Mouse (Mus musculus) neural tube, embryonic 11.5 days (tissue): ENCODE data around the gene Cyb561a3. TPM values are rescaled to one million over a fixed set of nuclear protein-coding genes. Genes with fewer than 3 reads are reported as not detected.

Experiments
- ATAC-seq: fragments of 200-750 bp; cut with Nextera tagmentation; 2 replicates; pipeline ENCODE4 v1.8.0; 2017; ENCODE audit warnings: moderate number of reproducible peaks, mild to moderate bottlenecking, moderate TSS enrichment, moderate library complexity; ENCODE audit not compliant: insufficient read depth, low FRiP score, low TSS enrichment
- DNase-seq: peaks from one replicate; pipeline ENCODE4 v3.0.0-alpha.2; 2015; ENCODE audit warnings: low spot score
- H3K27ac ChIP-seq: fragments of 300-500 bp; sonication (generic); 2 replicates; pipeline ENCODE4 v1.5.1; 2014; ENCODE audit warnings: low read depth, mild to moderate bottlenecking, low read length
- H3K27me3 ChIP-seq: fragments of 300-500 bp; sonication (generic); 2 replicates; pipeline ENCODE4 v1.6.1; 2014; ENCODE audit warnings: mild to moderate bottlenecking, low read length, mixed read lengths; ENCODE audit not compliant: control insufficient read depth, insufficient read depth
- H3K36me3 ChIP-seq: fragments of 300-500 bp; sonication (generic); 2 replicates; pipeline ENCODE4 v1.6.1; 2014; ENCODE audit warnings: mild to moderate bottlenecking, low read length, moderate library complexity, mixed read lengths; ENCODE audit not compliant: control insufficient read depth, insufficient read depth
- H3K4me1 ChIP-seq: fragments of 300-500 bp; sonication (generic); 2 replicates; pipeline ENCODE4 v1.6.1; 2014; ENCODE audit warnings: low read length, mixed read lengths; ENCODE audit not compliant: control insufficient read depth, insufficient read depth
- H3K4me2 ChIP-seq: fragments of 300-500 bp; sonication (generic); 2 replicates; pipeline ENCODE4 v1.6.1; 2014; ENCODE audit warnings: low read depth, mild to moderate bottlenecking, moderate library complexity
- H3K4me3 ChIP-seq: fragments of 300-500 bp; sonication (generic); 2 replicates; pipeline ENCODE4 v1.5.1; 2014; ENCODE audit warnings: low read depth, low read length
- H3K9ac ChIP-seq: fragments of 300-500 bp; sonication (generic); 2 replicates; pipeline ENCODE4 v1.6.1; 2014; ENCODE audit warnings: mild to moderate bottlenecking, low read length
- H3K9me3 ChIP-seq: fragments of 300-500 bp; sonication (generic); 2 replicates; pipeline ENCODE4 v1.6.1; 2016; ENCODE audit warnings: low read length; ENCODE audit not compliant: control insufficient read depth
- WGBS: fragments of 180-500 bp; shearing (Covaris S2); extraction: QIAGEN DNeasy Blood & Tissue Kit; methylation state at CpG from one replicate; pipeline ENCODE4 v1.1.7; 2014; 5-methylcytosine and 5-hydroxymethylcytosine counted together
- polyA plus RNA-seq: library from polyadenylated mRNA; unstranded; fragments of >200 nt; fragmentation: Nextera tagmentation; extraction: Ambion mirVana; gene quantifications from 2 replicates; pipeline ENCODE4 v1.2.1, GENCODE M21; 2014

Gene Cyb561a3
- polyA plus RNA-seq, 1 experiment from 2014 or later: 13.2 TPM

DNA sequence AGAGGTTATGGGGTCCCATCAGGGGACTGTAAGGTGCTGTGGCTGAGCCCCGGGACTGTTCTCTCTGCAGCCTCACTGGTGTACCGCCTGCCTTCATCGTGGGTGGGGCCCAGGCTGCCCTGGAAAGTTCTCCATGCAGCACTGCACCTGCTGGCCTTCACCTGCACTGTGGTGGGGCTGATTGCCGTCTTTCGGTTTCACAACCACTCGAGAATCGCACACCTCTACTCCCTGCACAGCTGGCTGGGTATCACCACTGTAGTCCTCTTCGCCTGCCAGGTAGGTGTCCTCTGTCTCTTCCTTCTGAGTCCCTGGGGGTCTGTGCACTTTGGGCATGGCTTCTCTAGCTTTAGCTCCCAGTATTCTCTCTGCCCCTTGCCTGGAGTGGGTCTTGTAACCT lies 8.1 kb downstream of the Cyb561a3 start:
- no peaks in the 10 kb centered on the region for H3K9me3 ChIP-seq
- 89% methylated on average over 8 of the region's 8 CpGs for WGBS
- no peak for ATAC-seq

GRCm38 (mm10) chr19:10587231-10587630 lies 10.3 kb downstream of the Cyb561a3 start:
- H3K27ac ChIP-seq: no peak overlapping the region
- ATAC-seq (no peak), DNase-seq (no peak)

More for the DNA sequence above, 8.1 kb downstream of the Cyb561a3 start:
- no peaks in the 10 kb centered on the region for H3K4me1 ChIP-seq
- H3K4me3 ChIP-seq: no peak overlapping the region
- no peaks in the 10 kb centered on the region for H3K36me3 ChIP-seq
- no peak overlapping the region for H3K9ac ChIP-seq
- no peak for DNase-seq
- H3K4me2 ChIP-seq: no peak overlapping the region
- no peak overlapping the region for H3K27ac ChIP-seq
- no peaks in the 10 kb centered on the region for H3K27me3 ChIP-seq

DNA sequence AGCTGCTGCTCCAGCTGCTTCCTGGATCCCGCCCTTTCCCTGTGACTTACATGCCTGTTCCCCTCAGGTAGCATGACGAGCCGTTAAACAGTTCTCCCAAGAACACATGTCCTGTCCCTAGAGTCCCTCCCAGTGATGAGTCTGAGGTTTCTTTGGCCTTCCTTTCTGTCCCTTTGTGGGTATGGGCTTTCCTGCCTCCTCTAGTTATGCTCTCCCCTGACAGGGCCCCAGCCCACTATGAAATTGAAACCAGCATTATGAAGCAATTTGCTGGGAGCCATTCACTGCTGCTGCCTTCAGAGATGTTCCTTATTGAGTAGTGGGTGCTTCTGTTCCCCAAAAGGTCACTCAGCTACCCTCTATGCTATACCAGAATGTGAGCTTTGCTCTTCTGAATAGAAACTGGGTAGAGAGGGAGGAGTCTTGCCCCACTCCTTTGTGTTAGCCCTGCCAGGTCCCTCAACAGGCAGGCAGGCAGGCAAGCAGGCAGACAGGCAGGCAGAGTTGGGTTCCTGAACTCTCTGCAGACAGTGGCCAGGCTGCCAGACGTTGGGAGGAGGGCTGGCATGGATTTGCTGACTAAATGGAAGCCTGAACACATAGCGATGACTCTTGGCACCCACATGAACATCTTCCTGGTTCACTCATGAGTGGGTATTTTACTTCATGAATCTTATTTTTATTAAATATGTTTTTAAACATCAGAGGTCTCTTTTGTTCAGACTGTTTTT lies 12.3 kb downstream of the Cyb561a3 start:
- 72% methylated on average over 5 of the region's 5 CpGs for WGBS
- DNase-seq: no peak
- no peaks in the 10 kb centered on the region for H3K27me3 ChIP-seq
- H3K36me3 ChIP-seq: no peaks in the 10 kb centered on the region
- H3K9me3 ChIP-seq: no peaks in the 10 kb centered on the region
- no peak overlapping the region for H3K4me2 ChIP-seq
- no peak for ATAC-seq
- no peak overlapping the region for H3K4me3 ChIP-seq
- no peak overlapping the region for H3K27ac ChIP-seq
- no peaks in the 10 kb centered on the region for H3K4me1 ChIP-seq
- H3K9ac ChIP-seq: no peak overlapping the region

More at GRCm38 (mm10) chr19:10587231-10587630, 10.3 kb downstream of the Cyb561a3 start:
- H3K4me1 ChIP-seq: no peaks in the 10 kb centered on the region
- no peak overlapping the region for H3K9ac ChIP-seq
- no peaks in the 10 kb centered on the region for H3K36me3 ChIP-seq
- WGBS: 89% methylated on average over 8 of the region's 8 CpGs
- no peak overlapping the region for H3K4me2 ChIP-seq
- no peaks in the 10 kb centered on the region for H3K27me3 ChIP-seq
- no peak overlapping the region for H3K4me3 ChIP-seq
- no peaks in the 10 kb centered on the region for H3K9me3 ChIP-seq

- WGBS: 74% methylated on average over 3 of the region's 3 CpGs
- H3K4me3 ChIP-seq: no peak overlapping the region
- H3K36me3 ChIP-seq: no peaks in the 10 kb centered on the region
- no peak overlapping the region for H3K9ac ChIP-seq
- H3K4me2 ChIP-seq: no peak overlapping the region
- no peak for DNase-seq
- H3K27me3 ChIP-seq: no peaks in the 10 kb centered on the region
- H3K9me3 ChIP-seq: no peaks in the 10 kb centered on the region
- no peak overlapping the region for H3K27ac ChIP-seq
- no peak for ATAC-seq
- H3K4me1 ChIP-seq: no peaks in the 10 kb centered on the region
Observed at GRCm38 (mm10) chr19:10590301-10590700, 13.3 kb downstream of the Cyb561a3 start.

DNA sequence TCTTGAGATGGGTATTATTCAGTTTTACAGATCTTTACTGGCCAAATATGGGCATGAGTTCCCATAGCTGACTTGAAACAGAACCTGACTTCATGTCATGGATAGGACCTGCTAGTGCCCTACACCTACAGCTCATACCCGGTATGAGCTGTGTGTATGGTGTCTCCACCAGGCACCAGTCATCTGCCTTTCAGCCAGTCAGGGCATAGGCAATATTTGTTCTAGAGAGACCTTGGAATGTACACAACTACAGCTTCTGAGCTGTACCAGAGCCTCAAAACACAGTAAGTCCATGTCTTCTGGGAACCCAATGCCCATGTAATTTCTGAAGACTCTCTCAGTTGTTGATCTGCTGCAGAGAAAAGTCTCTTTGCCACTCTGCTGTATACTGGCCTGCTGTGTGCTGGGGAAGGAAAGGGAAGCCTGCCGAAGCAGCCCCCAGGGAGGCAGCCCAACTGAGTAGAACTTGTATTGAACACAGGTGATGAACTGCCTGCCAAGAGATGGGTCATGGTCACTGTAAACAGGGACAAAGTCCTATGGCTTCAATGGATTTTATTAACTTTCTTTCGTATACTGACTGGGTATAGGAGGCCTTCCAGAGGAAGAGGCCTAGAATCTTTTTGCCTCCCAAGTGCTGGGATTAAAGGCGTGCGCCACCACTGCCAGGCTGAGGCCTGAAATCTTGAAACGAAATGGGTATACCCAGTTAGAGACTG lies 14.8 kb downstream of the Cyb561a3 start:
- peaks cover 3% of the 10 kb centered on the region for H3K36me3 ChIP-seq

DNA sequence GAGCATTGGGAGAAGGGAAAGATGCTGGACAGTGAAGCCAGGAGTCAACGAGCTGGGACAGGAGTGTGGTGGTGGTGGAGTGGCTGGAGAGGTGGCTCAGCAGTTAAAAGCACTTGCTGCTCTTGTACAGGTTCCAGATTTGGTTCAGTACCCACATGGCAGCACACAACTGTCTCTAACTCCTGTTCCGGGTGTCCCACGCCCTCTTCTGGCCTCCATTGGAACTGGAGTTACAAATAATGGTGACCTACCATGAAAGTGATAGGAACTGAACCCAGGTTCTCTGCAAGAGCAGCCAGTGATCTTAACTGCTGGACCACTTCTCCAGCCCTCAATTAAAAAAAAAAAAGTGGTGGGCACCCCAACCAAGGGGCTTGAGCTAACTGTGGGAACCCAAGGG lies 21.2 kb downstream of the Cyb561a3 start:
- Histone ChIP-seq H3K9ac (no peak overlapping the region), H3K27me3 (no peaks in the 10 kb centered on the region), H3K4me1 (no peaks in the 10 kb centered on the region), H3K36me3 (peaks cover 3% of the 10 kb centered on the region), H3K27ac (no peak overlapping the region), H3K4me3 (no peak overlapping the region), H3K4me2 (no peak overlapping the region), H3K9me3 (no peaks in the 10 kb centered on the region)
- 39% methylated on average over 3 of the region's 3 CpGs for WGBS
- no peak for DNase-seq
- no peak for ATAC-seq

More for the DNA sequence above, 14.8 kb downstream of the Cyb561a3 start:
- Histone ChIP-seq H3K27me3 (no peaks in the 10 kb centered on the region), H3K4me2 (no peak overlapping the region), H3K9me3 (no peaks in the 10 kb centered on the region), H3K4me3 (no peak overlapping the region), H3K9ac (no peak overlapping the region), H3K27ac (no peak overlapping the region), H3K4me1 (no peaks in the 10 kb centered on the region)
- DNase-seq (no peak), ATAC-seq (no peak)
- 90% methylated on average over 6 of the region's 6 CpGs for WGBS

GRCm38 (mm10) chr19:10599648-10600047 lies 22.7 kb downstream of the Cyb561a3 start:
- Histone ChIP-seq H3K9ac (no peak overlapping the region), H3K4me1 (peaks cover 1% of the 10 kb centered on the region; the same call in 1 of the 2 replicates), H3K27me3 (no peaks in the 10 kb centered on the region), H3K4me3 (no peak overlapping the region), H3K4me2 (no peak overlapping the region), H3K27ac (no peak overlapping the region), H3K36me3 (peaks cover 3% of the 10 kb centered on the region), H3K9me3 (no peaks in the 10 kb centered on the region)
- 93% methylated on average over 2 of the region's 2 CpGs for WGBS
- no peak for DNase-seq
- ATAC-seq: no peak

GRCm38 (mm10) chr19:10602247-10602769 lies 25.3 kb downstream of the Cyb561a3 start:
- Histone ChIP-seq H3K9ac (peak overlapping the region; percentile 67), H3K4me2 (peak overlapping the region; percentile 48), H3K27me3 (no peaks in the 10 kb centered on the region), H3K36me3 (no peaks in the 10 kb centered on the region), H3K27ac (peak overlapping the region; percentile 90), H3K4me3 (peak overlapping the region; percentile 24), H3K9me3 (no peaks in the 10 kb centered on the region), H3K4me1 (peaks cover 10% of the 10 kb centered on the region; the same call in 1 of the 2 replicates)
- 10% methylated on average over 6 of the region's 6 CpGs for WGBS
- DNase-seq (no peak), ATAC-seq (peak; percentile 48; the same call in 1 of the 2 replicates)
